Mouse (Mus musculus): ENCODE results near the gene Trpm2.
"Not testable (repeated sequence)": the region's sequence is repeated elsewhere in the genome, so short reads cannot be mapped to it uniquely, and the experiment has no call there.

Trpm2 gene

GRCm38 (mm10) chr10:77970481-77970880 lies at the start of gene Trpm2:
Gene Trpm2, minus strand, starts transcription at chr10:77970563.
- DNase-seq (ENCODE audit: low read depth, low spot score), result no peak

- DNase-seq (ENCODE audit: low read depth, low spot score), result not testable (repeated sequence)
Observed at GRCm38 (mm10) chr10:78019984-78020383, 49.6 kb upstream of the Trpm2 start.

GRCm38 (mm10) chr10:78019291-78019690 lies 48.9 kb upstream of the Trpm2 start:
- no peak for DNase-seq (ENCODE audit: low read depth, low spot score)

GRCm38 (mm10) chr10:78018797-78019203 lies 48.4 kb upstream of the Trpm2 start:
- DNase-seq (ENCODE audit: low read depth, low spot score), result peak; percentile 86

GRCm38 (mm10) chr10:78016366-78016765 lies 46.0 kb upstream of the Trpm2 start:
- no peak for DNase-seq (ENCODE audit: low read depth, low spot score)

GRCm38 (mm10) chr10:78015489-78015888 lies 45.1 kb upstream of the Trpm2 start:
- DNase-seq (ENCODE audit: low read depth, low spot score), result no peak

GRCm38 (mm10) chr10:78012661-78013495 lies 42.5 kb upstream of the Trpm2 start:
- DNase-seq (ENCODE audit: low read depth, low spot score), result peak; percentile 86

GRCm38 (mm10) chr10:78011116-78011515 lies 40.8 kb upstream of the Trpm2 start:
- not testable (repeated sequence) for DNase-seq (ENCODE audit: low read depth, low spot score)

- DNase-seq (ENCODE audit: low read depth, low spot score), result peak; percentile 23
Observed at GRCm38 (mm10) chr10:78010335-78010734, 40.0 kb upstream of the Trpm2 start.

- DNase-seq (ENCODE audit: low read depth, low spot score), result peak; percentile 90
Observed at GRCm38 (mm10) chr10:78009945-78010293, 39.6 kb upstream of the Trpm2 start, which contains the start of gene Pfkl. Gene Pfkl, minus strand, starts transcription at chr10:78010083.

- DNase-seq (ENCODE audit: low read depth, low spot score), result peak; percentile 99
Observed at GRCm38 (mm10) chr10:78009184-78009944, 39.0 kb upstream of the Trpm2 start.

GRCm38 (mm10) chr10:78008169-78008568 lies 37.8 kb upstream of the Trpm2 start:
- DNase-seq (ENCODE audit: low read depth, low spot score), result no peak

- no peak for DNase-seq (ENCODE audit: low read depth, low spot score)
Observed at GRCm38 (mm10) chr10:78007203-78007602, 36.8 kb upstream of the Trpm2 start.

- no peak for DNase-seq (ENCODE audit: low read depth, low spot score)
Observed at GRCm38 (mm10) chr10:78005791-78006438, 35.6 kb upstream of the Trpm2 start.

GRCm38 (mm10) chr10:78004479-78005100 lies 34.2 kb upstream of the Trpm2 start:
- DNase-seq (ENCODE audit: low read depth, low spot score), result no peak

GRCm38 (mm10) chr10:78002316-78002715 lies 32.0 kb upstream of the Trpm2 start:
- no peak for DNase-seq (ENCODE audit: low read depth, low spot score)

GRCm38 (mm10) chr10:78001796-78002195 lies 31.4 kb upstream of the Trpm2 start:
- no peak for DNase-seq (ENCODE audit: low read depth, low spot score)

- no peak for DNase-seq (ENCODE audit: low read depth, low spot score)
Observed at GRCm38 (mm10) chr10:78000200-78000599, 29.8 kb upstream of the Trpm2 start.

GRCm38 (mm10) chr10:77995639-77996038 lies 25.3 kb upstream of the Trpm2 start:
- no peak for DNase-seq (ENCODE audit: low read depth, low spot score)

GRCm38 (mm10) chr10:77985775-77986174 lies 15.4 kb upstream of the Trpm2 start:
- DNase-seq (ENCODE audit: low read depth, low spot score), result no peak

- DNase-seq (ENCODE audit: low read depth, low spot score), result peak; percentile 87
Observed at GRCm38 (mm10) chr10:77984660-77985059, 14.3 kb upstream of the Trpm2 start.

All from ZHBTc4 (cell line).